Mouse (Mus musculus) kidney, adult 2 months (tissue): Measurements from ENCODE around the gene Ffar1.

Experiments used
- CTCF ChIP-seq: fragments of 200-500 bp; conservative IDR thresholded peaks from 2 replicates; pipeline ENCODE4 v1.5.1; 2011; ENCODE audit warnings: low read depth, mild to moderate bottlenecking, control low read depth, low read length, moderate library complexity, mixed read lengths; ENCODE audit not compliant: insufficient read depth, insufficient read length
- POLR2A ChIP-seq: fragments of 200-500 bp; IDR thresholded peaks from one replicate; pipeline ENCODE4 v1.6.1; 2011; ENCODE audit warnings: low read depth, low read length, control low read depth

- no peak for TF ChIP-seq CTCF
- TF ChIP-seq POLR2A = no peak
These were observed 34.7 kb downstream of the Ffar1 start for GRCm38 (mm10) chr7:30826660-30827059.
